Mouse (Mus musculus): Measurements from ENCODE around the gene Gp1ba. TPM values are rescaled to one million over a fixed set of nuclear protein-coding genes. Genes with fewer than 3 reads are reported as not detected.

Gp1ba gene
- 1 to 10 TPM in 1 of 26 experiments, under 1 TPM in 5, not detected in 20; 0.21 to 1.0 (median 0.38) TPM for total RNA-seq (2018; cell fraction: chromatin; rRNA removed)
- total RNA-seq (2018; cell fraction: cytosol; rRNA removed): under 1 TPM in 16 of 26 experiments, not detected in 10; 0.03 to 0.30 (median 0.12) TPM
- under 1 TPM in 11 of 26 experiments, not detected in 15; 0.18 to 0.55 (median 0.30) TPM for total RNA-seq (2018; cell fraction: nucleus; rRNA removed)
- polyA plus RNA-seq (2018): 0.09 to 2.0 TPM (median 0.28 TPM) in 3 replicates

- Histone ChIP-seq H3K27ac (no peak within 1 kb of the TSS), H3K79me2 (ENCODE audit: inconsistent target) (no peaks in the 10 kb centered on the region), H3K36me3 (ENCODE audit: inconsistent target) (peaks cover 9% of the 10 kb centered on the region; the same call in 1 of the 2 replicates), H3K4me3 (ENCODE audit: inconsistent target) (no peak within 1 kb of the TSS)
- WGBS (ENCODE audit: missing documents): 17% methylated on average over 5 of the region's 5 CpGs
These were observed at the start of gene Gp1ba for GRCm38 (mm10) chr11:70638714-70639278. Gp1ba (plus strand) TSS chr11:70639122.

GRCm38 (mm10) chr11:70591733-70592132, 47.2 kb upstream of the Gp1ba start:
- H3K27ac ChIP-seq: no peak overlapping the region
- no peaks in the 10 kb centered on the region for H3K36me3 ChIP-seq (ENCODE audit: inconsistent target)
- 100% methylated on average over 1 of the region's 1 CpGs for WGBS (ENCODE audit: missing documents)

GRCm38 (mm10) chr11:70594253-70594989, 44.5 kb upstream of the Gp1ba start:
- H3K79me2 ChIP-seq (ENCODE audit: inconsistent target): peaks cover 57% of the 10 kb centered on the region; the same call in 1 of the 2 replicates
- peaks cover 6% of the 10 kb centered on the region; the same call in 1 of the 2 replicates for H3K36me3 ChIP-seq (ENCODE audit: inconsistent target)
- 80% methylated on average over 14 of the region's 15 CpGs for WGBS (ENCODE audit: missing documents)
- no peak overlapping the region for H3K4me3 ChIP-seq (ENCODE audit: inconsistent target)
- peak overlapping the region; percentile 89 for H3K27ac ChIP-seq

More at GRCm38 (mm10) chr11:70591733-70592132, 47.2 kb upstream of the Gp1ba start:
- Histone ChIP-seq H3K4me3 (ENCODE audit: inconsistent target) (no peak overlapping the region), H3K79me2 (ENCODE audit: inconsistent target) (peaks cover 77% of the 10 kb centered on the region; the same call in 1 of the 2 replicates)

- H3K4me3 ChIP-seq (ENCODE audit: inconsistent target): no peak overlapping the region
- peak overlapping the region; percentile 89 for H3K27ac ChIP-seq
- WGBS (ENCODE audit: missing documents): 0% methylated on average over 1 of the region's 2 CpGs
- peaks cover 45% of the 10 kb centered on the region; the same call in 1 of the 2 replicates for H3K79me2 ChIP-seq (ENCODE audit: inconsistent target)
- H3K36me3 ChIP-seq (ENCODE audit: inconsistent target): peaks cover 7% of the 10 kb centered on the region; the same call in 1 of the 2 replicates
These were observed 43.3 kb upstream of the Gp1ba start for GRCm38 (mm10) chr11:70595638-70596037.

- H3K79me2 ChIP-seq (ENCODE audit: inconsistent target): peaks cover 40% of the 10 kb centered on the region; the same call in 1 of the 2 replicates
- peak overlapping the region; percentile 89 for H3K27ac ChIP-seq
These were observed 42.8 kb upstream of the Gp1ba start for GRCm38 (mm10) chr11:70596094-70596493.

GRCm38 (mm10) chr11:70597301-70597700, 41.6 kb upstream of the Gp1ba start:
- Histone ChIP-seq H3K36me3 (ENCODE audit: inconsistent target) (peaks cover 15% of the 10 kb centered on the region), H3K79me2 (ENCODE audit: inconsistent target) (peaks cover 28% of the 10 kb centered on the region; the same call in 1 of the 2 replicates), H3K27ac (peak overlapping the region; percentile 89), H3K4me3 (ENCODE audit: inconsistent target) (no peak overlapping the region)
- WGBS (ENCODE audit: missing documents): 42% methylated on average over 6 of the region's 6 CpGs

More at GRCm38 (mm10) chr11:70596094-70596493, 42.8 kb upstream of the Gp1ba start:
- Histone ChIP-seq H3K36me3 (ENCODE audit: inconsistent target) (peaks cover 7% of the 10 kb centered on the region; the same call in 1 of the 2 replicates), H3K4me3 (ENCODE audit: inconsistent target) (no peak overlapping the region)
- WGBS (ENCODE audit: missing documents): 86% methylated on average over 4 of the region's 4 CpGs

GRCm38 (mm10) chr11:70598451-70598953, 40.4 kb upstream of the Gp1ba start:
- Histone ChIP-seq H3K79me2 (ENCODE audit: inconsistent target) (peaks cover 17% of the 10 kb centered on the region; the same call in 1 of the 2 replicates), H3K27ac (no peak overlapping the region), H3K4me3 (ENCODE audit: inconsistent target) (no peak overlapping the region), H3K36me3 (ENCODE audit: inconsistent target) (peaks cover 20% of the 10 kb centered on the region)
- WGBS (ENCODE audit: missing documents): 55% methylated on average over 9 of the region's 9 CpGs

- Histone ChIP-seq H3K36me3 (ENCODE audit: inconsistent target) (peaks cover 70% of the 10 kb centered on the region), H3K4me3 (ENCODE audit: inconsistent target) (no peak overlapping the region), H3K79me2 (ENCODE audit: inconsistent target) (no peaks in the 10 kb centered on the region), H3K27ac (no peak overlapping the region)
- WGBS (ENCODE audit: missing documents): 67% methylated on average over 13 of the region's 14 CpGs
These were observed 33.8 kb upstream of the Gp1ba start for GRCm38 (mm10) chr11:70605024-70605566.

- H3K27ac ChIP-seq: no peak overlapping the region
- no peaks in the 10 kb centered on the region for H3K79me2 ChIP-seq (ENCODE audit: inconsistent target)
- no peak overlapping the region for H3K4me3 ChIP-seq (ENCODE audit: inconsistent target)
- peaks cover 75% of the 10 kb centered on the region for H3K36me3 ChIP-seq (ENCODE audit: inconsistent target)
- WGBS (ENCODE audit: missing documents): 95% methylated on average over 12 of the region's 12 CpGs
These were observed 32.2 kb upstream of the Gp1ba start for GRCm38 (mm10) chr11:70606717-70607116.

- Histone ChIP-seq H3K79me2 (ENCODE audit: inconsistent target) (no peaks in the 10 kb centered on the region), H3K4me3 (ENCODE audit: inconsistent target) (no peak overlapping the region), H3K36me3 (ENCODE audit: inconsistent target) (peaks cover 77% of the 10 kb centered on the region), H3K27ac (no peak overlapping the region)
- 92% methylated on average over 9 of the region's 9 CpGs for WGBS (ENCODE audit: missing documents)
These were observed 31.3 kb upstream of the Gp1ba start for GRCm38 (mm10) chr11:70607611-70608010.

- H3K4me3 ChIP-seq (ENCODE audit: inconsistent target): no peak overlapping the region
- H3K27ac ChIP-seq: no peak overlapping the region
- H3K36me3 ChIP-seq (ENCODE audit: inconsistent target): peaks cover 79% of the 10 kb centered on the region; the same call in 1 of the 2 replicates
- H3K79me2 ChIP-seq (ENCODE audit: inconsistent target): no peaks in the 10 kb centered on the region
- WGBS (ENCODE audit: missing documents): 96% methylated on average over 25 of the region's 26 CpGs
These were observed 30.4 kb upstream of the Gp1ba start for GRCm38 (mm10) chr11:70608381-70609066.

GRCm38 (mm10) chr11:70610752-70611151, 28.2 kb upstream of the Gp1ba start:
- no peak overlapping the region for H3K4me3 ChIP-seq (ENCODE audit: inconsistent target)
- 94% methylated on average over 4 of the region's 4 CpGs for WGBS (ENCODE audit: missing documents)
- H3K27ac ChIP-seq: no peak overlapping the region
- H3K36me3 ChIP-seq (ENCODE audit: inconsistent target): peaks cover 61% of the 10 kb centered on the region; the same call in 1 of the 2 replicates
- H3K79me2 ChIP-seq (ENCODE audit: inconsistent target): no peaks in the 10 kb centered on the region

- Histone ChIP-seq H3K36me3 (ENCODE audit: inconsistent target) (peaks cover 45% of the 10 kb centered on the region; the same call in 1 of the 2 replicates), H3K4me3 (ENCODE audit: inconsistent target) (no peak overlapping the region), H3K79me2 (ENCODE audit: inconsistent target) (no peaks in the 10 kb centered on the region), H3K27ac (no peak overlapping the region)
- WGBS (ENCODE audit: missing documents): 94% methylated on average over 7 of the region's 7 CpGs
These were observed 26.4 kb upstream of the Gp1ba start for GRCm38 (mm10) chr11:70612505-70612904.

GRCm38 (mm10) chr11:70615074-70615473, 23.8 kb upstream of the Gp1ba start:
- H3K36me3 ChIP-seq (ENCODE audit: inconsistent target): peaks cover 23% of the 10 kb centered on the region; the same call in 1 of the 2 replicates
- 3% methylated on average over 16 of the region's 17 CpGs for WGBS (ENCODE audit: missing documents)
- peak overlapping the region; percentile 38 for H3K4me3 ChIP-seq (ENCODE audit: inconsistent target)
- H3K79me2 ChIP-seq (ENCODE audit: inconsistent target): no peaks in the 10 kb centered on the region
- H3K27ac ChIP-seq: peak overlapping the region; percentile 32

All from macrophage (primary cell).